Mouse (Mus musculus): ENCODE measurements around the gene Ackr2. TPM values are rescaled to one million over a fixed set of nuclear protein-coding genes. Genes with fewer than 3 reads are reported as not detected.

The Ackr2 gene
- polyA plus RNA-seq, 1 experiment from 2014 or later, result 0.51 TPM

- Histone ChIP-seq H3K27ac (peak overlapping the region; percentile 61; the same call in 1 of the 2 replicates), H3K36me3 (no peaks in the 10 kb centered on the region), H3K27me3 (no peaks in the 10 kb centered on the region), H3K9me3 (no peaks in the 10 kb centered on the region), H3K4me2 (no peak overlapping the region), H3K4me3 (no peak overlapping the region), H3K9ac (no peak overlapping the region), H3K4me1 (peaks cover 3% of the 10 kb centered on the region; the same call in 1 of the 2 replicates)
- ATAC-seq (ENCODE audit: insufficient number of reproducible peaks, low FRiP score, low TSS enrichment, low read depth), result no peak
- 40% methylated on average over 8 of the region's 8 CpGs for WGBS
Measured at GRCm38 (mm10) chr9:121925959-121926358, 27.8 kb downstream of the Ackr2 start.

DNA sequence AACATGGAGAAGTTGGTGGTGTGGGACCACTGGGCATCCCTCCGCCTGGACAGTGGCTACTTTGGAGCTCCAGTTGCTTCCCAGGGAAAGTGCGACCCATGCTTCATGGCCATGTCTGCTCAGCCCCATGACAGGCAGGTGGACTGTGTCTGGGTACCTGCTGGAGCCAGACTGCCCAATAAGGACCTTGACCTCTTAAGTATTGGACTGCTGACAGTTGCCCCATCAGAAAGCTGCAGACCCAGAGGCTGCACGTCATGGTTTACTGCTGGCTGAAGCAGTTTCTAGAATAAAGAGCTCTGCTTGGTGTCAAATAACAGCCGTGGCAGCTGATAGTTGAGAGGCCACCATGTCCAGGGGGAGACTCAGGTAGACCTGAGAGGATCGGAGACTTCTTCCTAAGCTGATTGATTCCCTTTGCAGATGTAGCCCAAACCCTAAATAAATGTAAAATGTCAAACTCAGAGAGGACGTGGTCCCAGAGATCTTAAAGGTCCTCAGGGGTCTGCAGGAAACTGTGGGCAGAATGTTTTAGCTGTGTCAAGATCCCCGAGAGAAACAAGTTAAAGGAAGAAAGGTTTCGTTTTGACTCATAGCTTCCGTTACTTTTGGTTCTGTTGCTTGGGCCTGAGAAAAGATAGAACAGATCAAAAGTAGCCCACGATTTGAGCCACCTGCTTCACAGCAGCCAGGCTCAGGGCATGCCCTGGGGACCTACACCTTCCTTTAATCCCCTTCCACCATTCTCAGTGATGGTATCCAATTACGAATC is 28.7 kb downstream of the Ackr2 start:
- Histone ChIP-seq H3K9ac (0 out of 2 replicates have a peak overlapping the region, but pooled peaks have one; percentile 2), H3K9me3 (no peaks in the 10 kb centered on the region), H3K4me2 (0 out of 2 replicates have a peak overlapping the region, but pooled peaks have one; percentile 4), H3K27me3 (no peaks in the 10 kb centered on the region), H3K36me3 (no peaks in the 10 kb centered on the region), H3K4me3 (no peak overlapping the region), H3K27ac (peak overlapping the region; percentile 61), H3K4me1 (peaks cover 3% of the 10 kb centered on the region; the same call in 1 of the 2 replicates)
- no peak for ATAC-seq (ENCODE audit: insufficient number of reproducible peaks, low FRiP score, low TSS enrichment, low read depth)
- 44% methylated on average over 11 of the region's 11 CpGs for WGBS

DNA sequence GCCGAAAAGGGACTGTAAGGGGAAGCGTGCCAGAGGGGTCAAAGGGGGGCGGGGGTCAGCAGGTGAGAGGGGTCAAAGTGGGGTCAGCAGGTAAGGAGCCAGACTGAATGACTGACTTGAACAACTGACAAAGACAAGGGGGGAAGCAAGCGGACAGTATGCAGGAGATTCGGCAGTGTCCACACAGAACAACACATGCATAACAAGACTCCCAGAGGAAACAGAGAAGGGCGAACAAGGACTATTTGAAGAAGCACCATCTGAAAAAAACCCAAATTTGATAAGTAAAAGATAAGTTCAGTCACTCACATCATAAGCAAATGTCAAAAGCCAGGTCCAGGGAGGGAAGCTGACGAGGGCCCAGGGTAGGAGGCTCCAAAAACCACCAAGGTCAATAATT is 29.6 kb downstream of the Ackr2 start:
- Histone ChIP-seq H3K36me3 (no peaks in the 10 kb centered on the region), H3K4me3 (no peak overlapping the region), H3K27me3 (no peaks in the 10 kb centered on the region), H3K4me1 (peaks cover 3% of the 10 kb centered on the region; the same call in 1 of the 2 replicates), H3K9ac (no peak overlapping the region), H3K9me3 (no peaks in the 10 kb centered on the region; the same call in 1 of the 2 replicates), H3K4me2 (no peak overlapping the region), H3K27ac (no peak overlapping the region)
- 77% methylated on average over 7 of the region's 7 CpGs for WGBS
- ATAC-seq (ENCODE audit: insufficient number of reproducible peaks, low FRiP score, low TSS enrichment, low read depth), result no peak

- Histone ChIP-seq H3K4me2 (no peak overlapping the region), H3K9ac (no peak overlapping the region), H3K4me3 (no peak overlapping the region), H3K36me3 (no peaks in the 10 kb centered on the region), H3K27me3 (no peaks in the 10 kb centered on the region), H3K27ac (no peak overlapping the region), H3K4me1 (peaks cover 3% of the 10 kb centered on the region; the same call in 1 of the 2 replicates), H3K9me3 (no peaks in the 10 kb centered on the region; the same call in 1 of the 2 replicates)
- no peak for ATAC-seq (ENCODE audit: insufficient number of reproducible peaks, low FRiP score, low TSS enrichment, low read depth)
- WGBS, result 20% methylated on average over 2 of the region's 2 CpGs
Measured at GRCm38 (mm10) chr9:121928498-121928897, 30.3 kb downstream of the Ackr2 start.

DNA sequence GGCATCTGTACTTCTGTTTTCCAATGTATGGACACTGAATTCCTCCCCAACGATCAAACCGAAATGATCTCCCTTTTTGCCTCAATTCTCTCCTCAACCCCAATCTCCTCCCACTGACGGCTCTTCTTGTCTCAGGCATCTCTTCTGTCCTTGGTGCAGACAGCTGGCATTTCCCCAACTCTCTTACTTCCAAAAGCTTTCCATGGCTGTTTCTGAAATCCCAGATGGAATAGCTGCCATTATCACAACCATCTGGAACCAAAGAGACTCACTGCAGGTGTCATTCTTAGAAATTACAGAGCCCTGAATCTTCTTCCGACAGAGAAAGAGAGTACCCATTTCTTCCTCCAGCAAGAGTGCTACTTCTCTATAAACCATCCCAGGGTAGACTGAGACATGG is 36.7 kb downstream of the Ackr2 start:
- no peak overlapping the region for H3K4me3 ChIP-seq
- WGBS, result 85% methylated on average over 4 of the region's 4 CpGs
- H3K27ac ChIP-seq, result no peak overlapping the region
- no peak overlapping the region for H3K9ac ChIP-seq
- no peaks in the 10 kb centered on the region for H3K36me3 ChIP-seq
- ATAC-seq (ENCODE audit: insufficient number of reproducible peaks, low FRiP score, low TSS enrichment, low read depth), result no peak
- H3K9me3 ChIP-seq, result no peaks in the 10 kb centered on the region; the same call in 1 of the 2 replicates
- H3K4me1 ChIP-seq, result 0 out of 2 replicates have a peak, but pooled peaks cover 5% of the 10 kb centered on the region
- H3K4me2 ChIP-seq, result no peak overlapping the region
- no peaks in the 10 kb centered on the region for H3K27me3 ChIP-seq

- Histone ChIP-seq H3K27me3 (no peaks in the 10 kb centered on the region), H3K4me1 (0 out of 2 replicates have a peak, but pooled peaks cover 5% of the 10 kb centered on the region), H3K9me3 (no peaks in the 10 kb centered on the region; the same call in 1 of the 2 replicates), H3K4me2 (peak overlapping the region; percentile 39; the same call in 1 of the 2 replicates), H3K4me3 (peak overlapping the region; percentile 47; the same call in 1 of the 2 replicates), H3K36me3 (no peaks in the 10 kb centered on the region), H3K9ac (no peak overlapping the region), H3K27ac (no peak overlapping the region)
- WGBS, result 85% methylated on average over 1 of the region's 1 CpGs
- ATAC-seq (ENCODE audit: insufficient number of reproducible peaks, low FRiP score, low TSS enrichment, low read depth), result no peak
Measured at GRCm38 (mm10) chr9:121936952-121937351, 38.8 kb downstream of the Ackr2 start.

GRCm38 (mm10) chr9:121937451-121937864 is 39.3 kb downstream of the Ackr2 start:
- Histone ChIP-seq H3K4me2 (peak overlapping the region; percentile 39), H3K27ac (no peak overlapping the region), H3K36me3 (no peaks in the 10 kb centered on the region), H3K27me3 (no peaks in the 10 kb centered on the region), H3K9me3 (no peaks in the 10 kb centered on the region), H3K4me1 (0 out of 2 replicates have a peak, but pooled peaks cover 5% of the 10 kb centered on the region), H3K4me3 (peak overlapping the region; percentile 47), H3K9ac (peak overlapping the region; percentile 54; the same call in 1 of the 2 replicates)
- WGBS, result 61% methylated on average over 6 of the region's 6 CpGs
- ATAC-seq (ENCODE audit: insufficient number of reproducible peaks, low FRiP score, low TSS enrichment, low read depth), result peak; percentile 30; the same call in 1 of the 2 replicates

DNA sequence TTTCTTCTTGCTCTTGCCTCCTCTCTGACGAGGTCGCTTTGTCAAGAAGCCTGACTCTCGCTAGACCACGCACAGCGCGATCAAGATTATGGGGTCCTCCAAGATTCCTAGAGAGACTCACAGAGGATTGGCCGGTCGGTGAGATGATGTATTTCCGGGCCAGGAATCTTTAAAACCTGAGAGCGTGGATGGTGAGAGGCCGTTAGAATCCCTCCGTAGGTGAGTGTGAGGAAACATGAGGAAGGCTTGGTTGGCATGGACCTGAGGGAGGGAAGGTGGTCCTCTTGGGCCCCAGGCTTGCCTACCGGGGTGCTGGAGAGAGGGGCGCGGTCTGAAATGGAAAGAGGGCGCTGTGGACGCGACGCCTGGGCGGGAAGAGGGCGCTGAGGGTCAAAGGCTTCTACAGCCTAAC is 39.8 kb downstream of the Ackr2 start:
- ATAC-seq (ENCODE audit: insufficient number of reproducible peaks, low FRiP score, low TSS enrichment, low read depth), result peak; percentile 35; the same call in 1 of the 2 replicates

GRCm38 (mm10) chr9:121943005-121943404 is 44.9 kb downstream of the Ackr2 start:
- Histone ChIP-seq H3K27ac (no peak overlapping the region), H3K27me3 (no peaks in the 10 kb centered on the region), H3K36me3 (no peaks in the 10 kb centered on the region), H3K4me2 (no peak overlapping the region), H3K9me3 (no peaks in the 10 kb centered on the region), H3K4me3 (no peak overlapping the region), H3K9ac (no peak overlapping the region), H3K4me1 (peaks cover 1% of the 10 kb centered on the region; the same call in 1 of the 2 replicates)
- WGBS, result 83% methylated on average over 3 of the region's 3 CpGs
- ATAC-seq (ENCODE audit: insufficient number of reproducible peaks, low FRiP score, low TSS enrichment, low read depth), result no peak

More for the DNA sequence above, 39.8 kb downstream of the Ackr2 start:
- Histone ChIP-seq H3K9me3 (no peaks in the 10 kb centered on the region), H3K27ac (no peak overlapping the region), H3K27me3 (no peaks in the 10 kb centered on the region), H3K4me2 (peak overlapping the region; percentile 39), H3K36me3 (no peaks in the 10 kb centered on the region), H3K9ac (peak overlapping the region; percentile 54; the same call in 1 of the 2 replicates), H3K4me1 (0 out of 2 replicates have a peak, but pooled peaks cover 5% of the 10 kb centered on the region), H3K4me3 (peak overlapping the region; percentile 47)
- 53% methylated on average over 21 of the region's 21 CpGs for WGBS

- H3K9me3 ChIP-seq, result no peaks in the 10 kb centered on the region
- H3K4me2 ChIP-seq, result no peak overlapping the region
- no peaks in the 10 kb centered on the region for H3K27me3 ChIP-seq
- H3K9ac ChIP-seq, result no peak overlapping the region
- ATAC-seq (ENCODE audit: insufficient number of reproducible peaks, low FRiP score, low TSS enrichment, low read depth), result no peak
- no peak overlapping the region for H3K4me3 ChIP-seq
- no peak overlapping the region for H3K27ac ChIP-seq
- H3K4me1 ChIP-seq, result peaks cover 4% of the 10 kb centered on the region; the same call in 1 of the 2 replicates
- WGBS, result 66% methylated on average over 3 of the region's 3 CpGs
- no peaks in the 10 kb centered on the region for H3K36me3 ChIP-seq
Measured at GRCm38 (mm10) chr9:121943628-121944027, 45.5 kb downstream of the Ackr2 start.

DNA sequence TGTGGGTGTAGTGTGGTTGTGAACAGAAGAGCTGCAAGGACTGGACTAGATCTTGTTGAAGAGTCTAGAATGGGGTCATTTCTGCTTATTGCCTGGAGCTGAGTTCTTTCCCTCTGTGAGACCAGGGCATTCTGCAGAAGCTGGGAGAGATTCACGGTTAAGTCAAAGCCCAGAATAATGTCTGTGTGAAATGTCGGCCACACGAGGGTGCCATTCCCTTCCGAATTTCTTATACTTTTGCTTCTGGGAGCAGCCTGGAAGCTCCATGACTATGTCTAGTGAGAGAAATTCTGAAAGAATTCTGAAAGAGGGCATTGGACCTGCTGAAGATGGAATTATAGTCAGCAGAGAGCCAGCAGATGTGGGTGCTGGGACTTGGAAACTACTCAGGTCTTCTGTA is 49.6 kb downstream of the Ackr2 start:
- ATAC-seq (ENCODE audit: insufficient number of reproducible peaks, low FRiP score, low TSS enrichment, low read depth), result no peak
- H3K36me3 ChIP-seq, result no peaks in the 10 kb centered on the region
- no peaks in the 10 kb centered on the region for H3K27me3 ChIP-seq
- no peak overlapping the region for H3K4me3 ChIP-seq
- no peak overlapping the region for H3K4me2 ChIP-seq
- H3K27ac ChIP-seq, result no peak overlapping the region
- peaks cover 31% of the 10 kb centered on the region for H3K4me1 ChIP-seq
- WGBS, result 9% methylated on average over 4 of the region's 4 CpGs
- no peaks in the 10 kb centered on the region for H3K9me3 ChIP-seq
- H3K9ac ChIP-seq, result no peak overlapping the region

DNA sequence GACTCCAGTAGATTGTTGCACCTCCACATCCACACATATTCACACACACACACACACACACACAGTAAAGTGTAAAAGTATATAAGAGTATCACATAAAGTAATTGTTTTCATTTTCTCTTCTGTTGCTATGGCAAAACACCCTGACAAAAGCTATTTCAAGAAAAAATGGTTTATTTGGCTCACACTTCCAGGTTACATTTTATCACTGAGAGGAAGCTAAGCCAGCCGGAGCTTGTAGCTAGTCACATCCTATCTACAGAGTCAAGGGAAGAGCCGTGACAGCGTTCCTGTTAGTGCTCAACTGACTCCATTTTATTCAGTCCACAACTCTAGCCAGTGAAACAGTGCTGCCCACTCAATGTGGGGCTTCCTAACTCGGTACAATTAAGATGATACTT is 50.3 kb downstream of the Ackr2 start:
- no peak overlapping the region for H3K27ac ChIP-seq
- no peak overlapping the region for H3K4me3 ChIP-seq
- H3K36me3 ChIP-seq, result no peaks in the 10 kb centered on the region
- ATAC-seq (ENCODE audit: insufficient number of reproducible peaks, low FRiP score, low TSS enrichment, low read depth), result no peak
- H3K27me3 ChIP-seq, result no peaks in the 10 kb centered on the region
- H3K4me1 ChIP-seq, result peaks cover 35% of the 10 kb centered on the region
- no peaks in the 10 kb centered on the region for H3K9me3 ChIP-seq
- no peak overlapping the region for H3K9ac ChIP-seq
- H3K4me2 ChIP-seq, result no peak overlapping the region
- 67% methylated on average over 4 of the region's 4 CpGs for WGBS

Measured in limb, embryonic 15.5 days (tissue).